Mouse (Mus musculus): ENCODE data around the gene Mdfic. TPM values are rescaled to one million over a fixed set of nuclear protein-coding genes. Genes with fewer than 3 reads are reported as not detected.
A peak's percentile ranks its signal among the peaks of the same experiment; 100 is the strongest.
"Not testable (repeated sequence)": the region's sequence is repeated elsewhere in the genome, so short reads cannot be mapped to it uniquely, and the experiment has no call there.

Gene Mdfic
- polyA plus RNA-seq (2014; fragmentation: Nextera tagmentation; extraction: Ambion mirVana) = 1.5 and 2.5 TPM in 2 replicates

GRCm38 (mm10) chr6:15720461-15720817 lies at the start of gene Mdfic:
TSS of gene Mdfic (plus strand) at chr6:15720661.
- H3K27ac ChIP-seq = 0 out of 2 replicates have a peak within 1 kb of the TSS, but pooled peaks have one; percentile 9
- no peaks in the 10 kb centered on the region for H3K36me3 ChIP-seq (replicated peaks; ENCODE audit: control insufficient read depth, insufficient read depth)
- ATAC-seq (ENCODE audit: low FRiP score) (peak; percentile 41), DNase-seq (ENCODE audit: low spot score) (no peak)
- H3K9me3 ChIP-seq (ENCODE audit: control insufficient read depth, low read length) = no peaks in the 10 kb centered on the region
- H3K4me2 ChIP-seq (replicated peaks) = peak within 1 kb of the TSS; percentile 100
- WGBS = 1% methylated on average over 16 of the region's 16 CpGs
- peak within 1 kb of the TSS; percentile 64 for H3K4me3 ChIP-seq (replicated peaks; ENCODE audit: low read length)
- H3K27me3 ChIP-seq (ENCODE audit: control insufficient read depth, insufficient read depth, low read length) = peaks cover 16% of the 10 kb centered on the region
- H3K4me1 ChIP-seq (replicated peaks; ENCODE audit: control insufficient read depth, insufficient read depth, low read length) = peaks cover 11% of the 10 kb centered on the region
- H3K9ac ChIP-seq = peak within 1 kb of the TSS; percentile 65

DNA sequence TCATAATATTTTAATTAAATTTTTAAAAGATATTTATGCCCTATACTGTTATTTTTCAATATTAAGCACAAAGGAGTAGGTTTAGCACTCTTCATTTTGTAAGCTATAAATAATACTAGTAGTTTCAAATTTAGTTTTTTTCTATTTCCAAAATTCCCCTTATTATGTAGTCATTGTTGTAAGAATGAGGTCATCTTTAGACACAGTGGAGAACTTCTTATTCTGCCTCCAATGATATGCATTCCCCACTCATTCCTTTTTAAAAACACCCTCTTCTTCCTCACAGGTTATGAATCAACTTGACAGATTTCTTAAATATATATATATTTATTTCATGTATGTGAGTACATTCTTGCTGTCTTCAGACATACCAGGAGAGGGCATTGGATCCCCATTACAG lies 49.1 kb upstream of the Mdfic start:
- no peaks in the 10 kb centered on the region for H3K4me1 ChIP-seq (replicated peaks; ENCODE audit: control insufficient read depth, insufficient read depth, low read length)
- H3K9ac ChIP-seq = no peak overlapping the region
- no peaks in the 10 kb centered on the region for H3K36me3 ChIP-seq (replicated peaks; ENCODE audit: control insufficient read depth, insufficient read depth)
- H3K4me3 ChIP-seq (replicated peaks; ENCODE audit: low read length) = no peak overlapping the region
- H3K4me2 ChIP-seq (replicated peaks) = no peak overlapping the region
- H3K9me3 ChIP-seq (ENCODE audit: control insufficient read depth, low read length) = no peaks in the 10 kb centered on the region
- no peak for DNase-seq (ENCODE audit: low spot score)
- ATAC-seq (ENCODE audit: low FRiP score) = no peak
- H3K27me3 ChIP-seq (ENCODE audit: control insufficient read depth, insufficient read depth, low read length) = no peaks in the 10 kb centered on the region
- no peak overlapping the region for H3K27ac ChIP-seq

- 90% methylated on average over 4 of the region's 4 CpGs for WGBS
- H3K9ac ChIP-seq = no peak overlapping the region
- H3K4me3 ChIP-seq (replicated peaks; ENCODE audit: low read length) = no peak overlapping the region
- ATAC-seq (ENCODE audit: low FRiP score) (no peak), DNase-seq (ENCODE audit: low spot score) (no peak)
- H3K9me3 ChIP-seq (ENCODE audit: control insufficient read depth, low read length) = no peaks in the 10 kb centered on the region
- H3K27me3 ChIP-seq (ENCODE audit: control insufficient read depth, insufficient read depth, low read length) = no peaks in the 10 kb centered on the region
- no peaks in the 10 kb centered on the region for H3K36me3 ChIP-seq (replicated peaks; ENCODE audit: control insufficient read depth, insufficient read depth)
- H3K27ac ChIP-seq = no peak overlapping the region
- no peaks in the 10 kb centered on the region for H3K4me1 ChIP-seq (replicated peaks; ENCODE audit: control insufficient read depth, insufficient read depth, low read length)
- H3K4me2 ChIP-seq (replicated peaks) = no peak overlapping the region
Measured at GRCm38 (mm10) chr6:15710080-15710479, 10.4 kb upstream of the Mdfic start.

DNA sequence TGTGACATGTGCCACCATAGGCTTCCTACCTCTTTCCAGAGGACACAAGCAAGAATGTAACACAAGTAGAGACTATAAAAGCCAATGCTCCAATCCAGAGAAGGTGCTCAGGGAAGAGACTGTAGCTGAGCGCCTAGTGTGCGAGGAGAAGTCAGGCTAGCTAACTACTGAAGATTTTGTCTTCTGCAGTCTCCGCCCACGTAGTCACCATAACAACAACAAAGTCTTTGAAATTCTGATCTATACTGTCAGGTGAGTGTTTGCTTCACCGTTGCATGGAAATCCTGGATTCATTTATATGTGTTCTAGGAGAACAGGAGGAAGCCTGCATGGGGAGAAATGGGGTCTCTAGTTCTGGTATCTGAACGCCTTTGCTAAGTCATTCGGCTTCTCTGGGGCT lies 9.8 kb upstream of the Mdfic start:
- H3K4me1 ChIP-seq (replicated peaks; ENCODE audit: control insufficient read depth, insufficient read depth, low read length) = no peaks in the 10 kb centered on the region
- no peak overlapping the region for H3K4me2 ChIP-seq (replicated peaks)
- no peak overlapping the region for H3K9ac ChIP-seq
- H3K4me3 ChIP-seq (replicated peaks; ENCODE audit: low read length) = no peak overlapping the region
- H3K9me3 ChIP-seq (ENCODE audit: control insufficient read depth, low read length) = no peaks in the 10 kb centered on the region
- no peak overlapping the region for H3K27ac ChIP-seq
- ATAC-seq (ENCODE audit: low FRiP score) (no peak), DNase-seq (ENCODE audit: low spot score) (no peak)
- WGBS = 84% methylated on average over 7 of the region's 7 CpGs
- no peaks in the 10 kb centered on the region for H3K27me3 ChIP-seq (ENCODE audit: control insufficient read depth, insufficient read depth, low read length)
- H3K36me3 ChIP-seq (replicated peaks; ENCODE audit: control insufficient read depth, insufficient read depth) = no peaks in the 10 kb centered on the region

GRCm38 (mm10) chr6:15712860-15713385 lies 7.5 kb upstream of the Mdfic start:
- Histone ChIP-seq H3K4me1 (replicated peaks; ENCODE audit: control insufficient read depth, insufficient read depth, low read length) (no peaks in the 10 kb centered on the region), H3K4me3 (replicated peaks; ENCODE audit: low read length) (no peak overlapping the region), H3K4me2 (replicated peaks) (no peak overlapping the region), H3K9ac (no peak overlapping the region), H3K36me3 (replicated peaks; ENCODE audit: control insufficient read depth, insufficient read depth) (no peaks in the 10 kb centered on the region), H3K27me3 (ENCODE audit: control insufficient read depth, insufficient read depth, low read length) (no peaks in the 10 kb centered on the region), H3K9me3 (ENCODE audit: control insufficient read depth, low read length) (no peaks in the 10 kb centered on the region), H3K27ac (no peak overlapping the region)
- ATAC-seq (ENCODE audit: low FRiP score) = no peak
- DNase-seq (ENCODE audit: low spot score) = no peak
- WGBS = 19% methylated on average over 2 of the region's 2 CpGs

DNA sequence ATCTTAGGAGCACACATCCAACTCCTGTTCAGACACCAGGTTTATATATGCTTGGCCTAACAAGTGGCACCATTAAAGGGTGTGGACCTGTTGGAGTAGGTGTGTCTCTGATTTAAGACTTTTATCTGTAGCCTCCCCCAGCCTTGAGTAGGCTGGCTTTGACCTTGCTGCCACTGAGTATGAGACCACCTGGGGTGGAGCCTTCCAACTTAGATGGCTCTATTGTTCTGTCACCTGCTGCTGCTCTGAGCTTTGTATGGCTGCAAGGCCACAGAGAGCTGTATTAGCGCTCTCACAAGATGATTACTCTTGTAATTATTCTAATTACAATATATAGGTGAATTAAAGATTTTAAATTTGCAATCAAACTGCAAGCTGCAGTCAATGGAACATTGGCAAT lies 6.4 kb upstream of the Mdfic start:
- 71% methylated on average over 1 of the region's 1 CpGs for WGBS
- H3K4me1 ChIP-seq (replicated peaks; ENCODE audit: control insufficient read depth, insufficient read depth, low read length); H3K9me3 ChIP-seq (ENCODE audit: control insufficient read depth, low read length); H3K27ac ChIP-seq; ATAC-seq (ENCODE audit: low FRiP score); H3K4me3 ChIP-seq (replicated peaks; ENCODE audit: low read length); DNase-seq (ENCODE audit: low spot score); H3K9ac ChIP-seq; H3K4me2 ChIP-seq (replicated peaks); H3K27me3 ChIP-seq (ENCODE audit: control insufficient read depth, insufficient read depth, low read length); H3K36me3 ChIP-seq (replicated peaks; ENCODE audit: control insufficient read depth, insufficient read depth): not testable (repeated sequence)

DNA sequence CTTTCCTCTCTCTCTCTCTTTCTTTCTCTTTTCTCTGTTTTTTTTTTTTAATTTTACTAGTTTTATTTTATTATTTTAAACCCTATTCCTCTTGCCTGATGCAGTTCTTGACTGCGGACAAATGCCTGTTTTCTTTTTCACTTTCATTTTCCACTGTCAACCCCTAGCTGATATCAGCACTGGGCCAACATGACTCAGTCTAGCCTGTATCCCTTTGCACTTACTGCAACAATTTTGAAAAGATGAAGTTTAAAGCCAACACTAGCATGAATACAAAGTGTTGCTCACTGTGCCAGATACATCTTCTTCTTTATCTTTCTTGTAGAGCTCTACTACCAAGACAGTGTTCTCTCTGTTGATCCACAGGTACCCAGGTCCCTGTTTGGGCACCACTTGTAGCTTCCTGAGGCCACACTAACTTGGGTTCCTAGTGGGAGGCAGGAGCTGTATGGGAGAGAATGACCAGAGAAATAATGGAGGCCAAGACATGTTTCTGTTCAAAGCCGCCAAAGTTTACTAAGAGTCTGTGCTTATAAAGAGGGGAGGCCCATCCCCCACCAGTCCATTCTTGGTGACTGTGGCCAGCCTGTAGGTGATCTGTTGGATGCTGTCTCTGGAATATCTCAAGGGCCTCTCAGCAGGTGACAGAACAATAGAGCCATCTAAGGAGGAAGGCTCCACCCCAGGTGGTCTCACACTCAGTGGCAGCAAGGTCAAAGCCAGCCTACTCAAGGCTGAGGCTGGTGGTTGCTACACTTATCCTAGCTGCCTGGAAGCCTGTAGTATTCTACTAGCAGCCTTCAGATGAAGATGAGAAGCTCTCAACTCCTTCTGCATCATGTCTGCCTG lies 5.2 kb upstream of the Mdfic start:
- Histone ChIP-seq H3K36me3 (replicated peaks; ENCODE audit: control insufficient read depth, insufficient read depth) (no peaks in the 10 kb centered on the region), H3K9ac (no peak overlapping the region), H3K4me2 (replicated peaks) (no peak overlapping the region), H3K27me3 (ENCODE audit: control insufficient read depth, insufficient read depth, low read length) (no peaks in the 10 kb centered on the region), H3K4me1 (replicated peaks; ENCODE audit: control insufficient read depth, insufficient read depth, low read length) (no peaks in the 10 kb centered on the region), H3K4me3 (replicated peaks; ENCODE audit: low read length) (no peak overlapping the region), H3K9me3 (ENCODE audit: control insufficient read depth, low read length) (no peaks in the 10 kb centered on the region), H3K27ac (no peak overlapping the region)
- DNase-seq (ENCODE audit: low spot score) (no peak), ATAC-seq (ENCODE audit: low FRiP score) (no peak)
- 95% methylated on average over 2 of the region's 2 CpGs for WGBS

- WGBS = 69% methylated on average over 6 of the region's 6 CpGs
- no peak for DNase-seq (ENCODE audit: low spot score)
Measured at GRCm38 (mm10) chr6:15719919-15720318, 542 bp upstream of the Mdfic start.

GRCm38 (mm10) chr6:15720818-15721715 lies 606 bp downstream of the Mdfic start:
- Histone ChIP-seq H3K27ac (0 out of 2 replicates have a peak overlapping the region, but pooled peaks have one; percentile 9), H3K4me3 (replicated peaks; ENCODE audit: low read length) (peak overlapping the region; percentile 64), H3K9ac (peak overlapping the region; percentile 65), H3K4me2 (replicated peaks) (peak overlapping the region; percentile 100), H3K36me3 (replicated peaks; ENCODE audit: control insufficient read depth, insufficient read depth) (no peaks in the 10 kb centered on the region), H3K4me1 (replicated peaks; ENCODE audit: control insufficient read depth, insufficient read depth, low read length) (peaks cover 11% of the 10 kb centered on the region), H3K27me3 (ENCODE audit: control insufficient read depth, insufficient read depth, low read length) (peaks cover 16% of the 10 kb centered on the region), H3K9me3 (ENCODE audit: control insufficient read depth, low read length) (no peaks in the 10 kb centered on the region)
- DNase-seq (ENCODE audit: low spot score) = peak; percentile 45
- WGBS = under 1% methylated on average over 60 of the region's 60 CpGs
- ATAC-seq (ENCODE audit: low FRiP score) = peak; percentile 78

More at GRCm38 (mm10) chr6:15719919-15720318, 542 bp upstream of the Mdfic start:
- Histone ChIP-seq H3K4me3 (replicated peaks; ENCODE audit: low read length) (no peak overlapping the region), H3K36me3 (replicated peaks; ENCODE audit: control insufficient read depth, insufficient read depth) (no peaks in the 10 kb centered on the region), H3K4me2 (replicated peaks) (no peak overlapping the region), H3K27me3 (ENCODE audit: control insufficient read depth, insufficient read depth, low read length) (peaks cover 16% of the 10 kb centered on the region), H3K9ac (no peak overlapping the region), H3K27ac (no peak overlapping the region), H3K9me3 (ENCODE audit: control insufficient read depth, low read length) (no peaks in the 10 kb centered on the region), H3K4me1 (replicated peaks; ENCODE audit: control insufficient read depth, insufficient read depth, low read length) (peaks cover 11% of the 10 kb centered on the region)
- no peak for ATAC-seq (ENCODE audit: low FRiP score)
